Mouse (Mus musculus) thymus, postnatal 14 days (tissue): ENCODE data around the gene Ccdc62.

ENCODE experiments used
- DNase-seq: peaks from one replicate; pipeline ENCODE4 v3.0.0; 2021

The Ccdc62 gene

GRCm38 (mm10) chr5:123930508-123930989 is at the start of gene Ccdc62:
Gene Ccdc62 (plus strand): TSS chr5:123930679.
- peak; percentile 94 for DNase-seq

- no peak for DNase-seq
Measured at GRCm38 (mm10) chr5:123880778-123881177, 49.7 kb upstream of the Ccdc62 start.

GRCm38 (mm10) chr5:123883891-123884290 is 46.6 kb upstream of the Ccdc62 start:
- no peak for DNase-seq

- DNase-seq = no peak
Measured at GRCm38 (mm10) chr5:123884332-123884731, 46.1 kb upstream of the Ccdc62 start.

- no peak for DNase-seq
Measured at GRCm38 (mm10) chr5:123886365-123886764, 44.1 kb upstream of the Ccdc62 start.

- DNase-seq = no peak
Measured at GRCm38 (mm10) chr5:123890312-123890711, 40.2 kb upstream of the Ccdc62 start.

DNA sequence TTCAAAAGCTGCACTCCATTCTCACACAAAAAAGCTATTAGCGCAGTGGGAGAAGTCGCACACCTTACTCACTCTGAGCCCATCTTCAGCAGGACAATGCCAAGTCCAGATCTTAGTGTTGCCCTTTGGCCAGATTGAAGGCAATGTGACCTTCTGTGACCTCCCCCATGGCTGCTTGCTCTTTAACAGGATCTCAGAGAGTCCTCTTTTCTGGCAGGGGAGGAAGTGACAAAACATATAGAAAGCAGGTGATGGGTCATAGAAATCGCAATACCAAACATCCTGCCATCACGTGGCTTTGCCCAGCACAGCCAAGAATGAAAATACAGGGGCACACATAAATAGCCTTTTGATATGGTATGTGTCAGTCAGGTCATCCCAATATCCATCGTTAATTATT is 39.5 kb upstream of the Ccdc62 start:
- no peak for DNase-seq

DNA sequence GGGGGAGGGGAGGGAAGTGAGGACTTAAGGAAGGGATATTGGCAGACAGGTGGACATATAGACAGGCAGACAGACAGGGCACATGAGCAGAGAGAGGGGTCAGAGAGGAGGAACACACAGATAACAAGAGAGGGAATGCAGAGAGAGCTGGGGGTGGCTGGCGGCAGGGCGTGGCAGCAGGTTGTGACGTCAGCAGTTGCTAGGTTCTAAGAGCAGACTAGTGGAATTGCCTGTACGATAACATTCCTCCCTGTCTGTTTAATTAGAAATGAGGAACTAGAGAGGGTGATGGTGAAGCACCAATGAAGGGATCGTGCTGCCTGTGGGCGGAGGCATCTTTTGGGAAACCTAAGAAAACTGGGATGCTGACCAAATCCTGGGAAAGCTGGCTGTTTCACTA is 38.8 kb upstream of the Ccdc62 start:
- peak; percentile 67 for DNase-seq

DNA sequence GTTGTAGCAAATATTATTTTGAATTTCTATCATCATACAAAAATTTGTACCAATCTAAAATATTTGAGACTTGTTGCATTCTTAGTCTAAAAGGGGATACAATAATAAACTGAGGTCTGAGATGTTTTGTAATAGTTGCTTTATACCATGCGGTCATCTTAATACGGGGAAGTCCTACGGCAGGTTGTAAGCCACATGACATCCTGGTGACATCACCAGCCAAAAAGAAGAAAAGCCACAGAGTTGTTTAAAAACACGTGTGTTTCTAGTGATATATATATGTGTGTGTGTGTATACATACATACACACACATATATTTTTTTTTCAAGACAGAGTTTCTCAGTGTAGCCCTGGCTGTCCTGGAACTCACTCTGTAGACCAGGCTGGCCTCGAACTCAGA is 37.0 kb upstream of the Ccdc62 start:
- no peak for DNase-seq

DNA sequence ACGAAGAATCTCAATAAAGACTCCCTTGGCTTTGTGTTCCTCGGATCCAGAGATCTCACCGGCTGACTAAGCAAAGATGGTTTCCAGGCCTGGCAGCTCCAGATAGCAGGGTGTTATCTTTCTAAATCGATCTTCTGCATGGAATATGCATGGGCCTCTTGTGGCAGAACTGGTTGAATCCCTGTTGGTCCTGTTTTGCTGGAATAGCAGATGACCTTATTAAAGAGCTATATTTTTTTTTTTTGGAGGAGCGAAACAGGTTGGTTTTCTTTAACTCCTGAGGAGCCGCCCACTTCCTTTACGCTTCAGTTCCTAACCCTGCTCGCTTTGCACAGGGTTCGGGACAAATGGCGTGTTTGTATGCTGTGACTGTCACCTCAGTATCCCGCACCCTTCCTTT is 34.1 kb upstream of the Ccdc62 start:
- no peak for DNase-seq

DNA sequence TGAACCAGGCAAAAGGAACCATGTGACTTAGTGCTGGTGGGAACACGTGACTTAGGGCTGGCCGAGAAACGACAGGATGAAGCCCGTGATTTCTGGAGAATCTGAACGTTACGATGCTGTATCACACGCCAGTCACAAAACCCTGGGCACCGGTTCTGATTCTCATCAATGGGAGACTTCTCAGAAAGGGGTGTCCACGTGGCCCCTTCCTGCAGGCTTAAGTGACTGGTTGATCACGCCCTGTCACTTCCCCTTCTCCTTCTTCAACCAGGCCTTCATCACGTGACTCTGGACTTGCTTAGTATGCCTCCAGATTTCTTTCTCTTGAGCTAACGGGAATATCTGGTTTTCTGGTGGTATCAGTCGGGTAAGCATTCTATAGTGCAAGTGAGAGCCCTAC is 33.1 kb upstream of the Ccdc62 start:
- DNase-seq = no peak

GRCm38 (mm10) chr5:123904059-123904672 is 26.3 kb upstream of the Ccdc62 start:
- DNase-seq = peak; percentile 14

GRCm38 (mm10) chr5:123906146-123906975 is 24.1 kb upstream of the Ccdc62 start:
- DNase-seq = peak; percentile 13

- DNase-seq = peak; percentile 100
Measured at GRCm38 (mm10) chr5:123906976-123907630, 23.4 kb upstream of the Ccdc62 start, which contains the start of gene Denr. Gene Denr (plus strand): TSS chr5:123907175.

GRCm38 (mm10) chr5:123907631-123907977 is 22.9 kb upstream of the Ccdc62 start:
- no peak for DNase-seq

DNA sequence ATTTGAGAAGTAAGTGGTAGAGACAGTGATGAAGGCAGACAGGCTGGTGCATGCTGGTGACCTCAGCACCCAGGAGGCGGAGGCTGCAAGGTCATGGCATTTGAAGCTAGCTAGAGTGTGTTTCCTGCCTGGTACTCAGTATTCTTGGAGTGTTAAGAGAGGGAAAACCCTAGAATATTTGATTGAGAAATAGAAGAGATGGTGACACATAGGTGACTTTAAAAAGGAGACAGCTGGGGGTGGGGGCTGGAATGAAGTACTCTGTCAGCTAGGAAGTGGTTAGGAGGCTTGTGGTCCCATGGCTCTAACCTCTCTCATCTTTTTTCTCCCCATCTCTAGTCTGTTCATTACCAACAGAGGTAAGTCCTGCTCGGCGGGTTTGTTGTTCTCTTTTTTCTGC is 15.6 kb upstream of the Ccdc62 start:
- no peak for DNase-seq

DNA sequence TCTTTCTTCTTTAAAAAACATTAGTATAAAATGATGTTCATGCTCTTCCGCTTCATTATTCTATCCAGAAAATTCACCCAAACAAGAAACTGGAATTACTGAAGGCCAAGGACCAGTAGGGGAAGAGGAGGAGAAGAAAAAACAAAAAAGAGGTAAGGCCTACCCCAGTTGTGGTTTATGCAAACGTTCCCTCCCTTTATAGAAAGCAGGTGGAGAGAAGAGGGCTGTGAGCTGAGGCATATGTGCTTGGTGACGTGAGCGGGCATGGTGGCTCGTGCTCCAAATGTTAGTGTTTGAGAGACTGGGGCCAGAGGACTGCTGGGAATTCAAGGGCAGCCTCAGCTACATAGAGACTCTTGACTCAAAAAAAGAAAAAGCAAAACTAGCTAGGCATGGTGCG is 8.4 kb upstream of the Ccdc62 start:
- DNase-seq = peak; percentile 16

- no peak for DNase-seq
Measured at GRCm38 (mm10) chr5:123927118-123927517, 3.4 kb upstream of the Ccdc62 start, which contains the start of gene Gm43518. Gene Gm43518 (plus strand): TSS chr5:123927418.

DNA sequence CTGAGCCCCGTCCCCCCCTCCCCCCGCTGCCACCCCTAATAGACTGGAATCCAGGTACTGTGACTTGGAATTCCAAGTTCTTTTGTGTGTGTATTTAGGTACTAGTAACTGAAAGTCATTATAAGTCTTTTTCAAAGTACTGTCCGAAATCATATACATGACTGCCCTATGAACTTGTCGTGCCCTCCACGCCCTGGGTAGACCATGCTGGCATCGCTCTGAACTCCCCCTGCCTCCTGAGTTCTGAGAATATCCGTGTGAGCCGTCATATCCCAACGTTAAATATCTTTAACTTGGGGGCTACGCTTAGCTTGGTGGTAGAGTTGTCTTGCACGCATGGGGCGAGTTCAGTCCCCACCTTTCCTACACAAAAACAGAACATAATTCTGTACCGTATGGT is 652 bp downstream of the Ccdc62 start:
- DNase-seq = no peak

- DNase-seq = no peak
Measured at GRCm38 (mm10) chr5:123932927-123933326, 2.4 kb downstream of the Ccdc62 start.

DNA sequence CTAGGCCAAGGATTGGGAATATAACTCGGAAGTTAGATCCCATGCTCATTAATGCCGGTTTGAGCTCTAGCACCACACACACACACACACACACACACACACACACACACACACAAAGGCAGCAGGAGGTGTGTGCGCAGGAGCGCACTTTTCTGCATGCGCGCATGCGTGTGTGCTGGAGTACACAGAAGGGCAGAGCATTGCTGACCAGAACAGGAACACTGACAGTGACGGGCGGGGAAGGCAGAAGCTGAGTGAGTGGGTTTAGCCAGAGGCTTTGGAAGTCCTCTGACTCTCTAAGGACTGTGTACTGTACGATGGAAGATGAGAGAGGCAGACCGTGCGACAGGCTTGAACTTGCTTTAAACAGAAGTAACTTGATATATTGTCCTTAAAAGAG is 3.1 kb downstream of the Ccdc62 start:
- DNase-seq = no peak

DNA sequence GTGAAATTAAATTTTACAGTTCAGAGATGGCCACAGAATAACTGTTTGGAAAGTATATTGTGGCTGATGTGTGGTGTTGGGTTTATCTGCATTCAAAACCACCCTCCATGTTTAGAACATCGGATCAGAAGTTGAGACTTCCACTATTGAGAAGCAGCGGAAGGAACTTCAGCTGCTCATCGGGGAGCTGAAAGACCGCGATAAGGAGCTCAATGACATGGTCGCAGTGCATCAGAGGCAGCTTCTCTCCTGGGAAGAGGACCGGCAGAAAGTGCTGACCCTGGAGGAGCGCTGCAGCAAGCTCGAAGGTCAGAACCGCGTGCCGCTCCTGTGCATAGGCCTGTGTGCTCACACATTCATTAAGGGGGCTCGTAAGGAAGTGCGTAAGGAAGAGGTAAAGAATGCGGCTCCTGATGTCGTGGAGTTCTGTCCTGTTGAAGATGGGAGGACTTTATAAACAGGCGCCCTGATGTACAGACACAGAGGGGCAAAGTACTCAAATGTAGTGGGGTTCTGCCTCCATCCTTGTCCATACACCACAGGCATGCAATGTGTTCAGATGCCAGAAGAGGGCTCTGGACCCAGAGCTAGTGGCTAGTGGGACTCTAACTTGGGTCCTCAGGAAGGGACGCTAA is 3.6 kb downstream of the Ccdc62 start:
- no peak for DNase-seq

GRCm38 (mm10) chr5:123935931-123936330 is 5.5 kb downstream of the Ccdc62 start:
- DNase-seq = no peak
